Mouse (Mus musculus): ENCODE results near the gene Ttc39d. TPM values are rescaled to one million over a fixed set of nuclear protein-coding genes. Genes with fewer than 3 reads are reported as not detected.

Ttc39d gene
- total and polyA plus RNA-seq, 3 experiments: 0.14 TPM; not detected in 2

Other genes with a start within 250 kb of the Ttc39d start
- gene Hnrnpll, start 145.1 kb upstream of the Ttc39d start, total RNA-seq (2021): 10 to 100 TPM; 43.5 to 44.5 TPM
- 14.8 and 15.2 TPM in 2 replicates for gene Hnrnpll, start 145.1 kb upstream of the Ttc39d start, polyA plus RNA-seq (2012; rRNA removed)
- 10 to 100 TPM; 16.7 to 21.2 TPM for gene Galm, start 80.0 kb upstream of the Ttc39d start, total RNA-seq (2021)
- gene Galm, start 80.0 kb upstream of the Ttc39d start, polyA plus RNA-seq (2012; rRNA removed): 5.4 and 5.5 TPM in 2 replicates
- gene Srsf7, start 153 bp upstream of the Ttc39d start, total RNA-seq (2021): 100 to 1,000 TPM in 1 of 2 experiments, 10 to 100 TPM in 1; 87.8 to 101 TPM
- gene Srsf7, start 153 bp upstream of the Ttc39d start, polyA plus RNA-seq (2012; rRNA removed): 9.7 and 9.8 TPM in 2 replicates
- 1 to 10 TPM; 4.3 to 8.5 TPM for gene Gemin6, start 17.0 kb downstream of the Ttc39d start, total RNA-seq (2021)
- 0.91 and 1.1 TPM in 2 replicates for gene Gemin6, start 17.0 kb downstream of the Ttc39d start, polyA plus RNA-seq (2012; rRNA removed)
- gene Morn2, start 82.7 kb downstream of the Ttc39d start, total RNA-seq (2021): 10 to 100 TPM; 18.6 to 19.8 TPM
- 2.4 and 3.7 TPM in 2 replicates for gene Morn2, start 82.7 kb downstream of the Ttc39d start, polyA plus RNA-seq (2012; rRNA removed)
- gene Dhx57, start 83.0 kb downstream of the Ttc39d start, total RNA-seq (2021): 10 to 100 TPM in 1 of 2 experiments, 1 to 10 TPM in 1; 9.4 to 10.9 TPM
- 4.2 and 4.5 TPM in 2 replicates for gene Dhx57, start 83.0 kb downstream of the Ttc39d start, polyA plus RNA-seq (2012; rRNA removed)
- gene Arhgef33, start 99.9 kb downstream of the Ttc39d start, total RNA-seq (2021): 1 to 10 TPM in 1 of 2 experiments, under 1 TPM in 1; 0.72 to 1.2 TPM
- 0.42 and 0.79 TPM in 2 replicates for gene Arhgef33, start 99.9 kb downstream of the Ttc39d start, polyA plus RNA-seq (2012; rRNA removed)
- gene Gm10190, start 166.1 kb downstream of the Ttc39d start, total RNA-seq (2021): not detected
- not detected in 2 replicates for gene Gm10190, start 166.1 kb downstream of the Ttc39d start, polyA plus RNA-seq (2012; rRNA removed)